Comparison of ENCODE assay signal across 8 mouse cellular contexts in the genomic region with DNA sequence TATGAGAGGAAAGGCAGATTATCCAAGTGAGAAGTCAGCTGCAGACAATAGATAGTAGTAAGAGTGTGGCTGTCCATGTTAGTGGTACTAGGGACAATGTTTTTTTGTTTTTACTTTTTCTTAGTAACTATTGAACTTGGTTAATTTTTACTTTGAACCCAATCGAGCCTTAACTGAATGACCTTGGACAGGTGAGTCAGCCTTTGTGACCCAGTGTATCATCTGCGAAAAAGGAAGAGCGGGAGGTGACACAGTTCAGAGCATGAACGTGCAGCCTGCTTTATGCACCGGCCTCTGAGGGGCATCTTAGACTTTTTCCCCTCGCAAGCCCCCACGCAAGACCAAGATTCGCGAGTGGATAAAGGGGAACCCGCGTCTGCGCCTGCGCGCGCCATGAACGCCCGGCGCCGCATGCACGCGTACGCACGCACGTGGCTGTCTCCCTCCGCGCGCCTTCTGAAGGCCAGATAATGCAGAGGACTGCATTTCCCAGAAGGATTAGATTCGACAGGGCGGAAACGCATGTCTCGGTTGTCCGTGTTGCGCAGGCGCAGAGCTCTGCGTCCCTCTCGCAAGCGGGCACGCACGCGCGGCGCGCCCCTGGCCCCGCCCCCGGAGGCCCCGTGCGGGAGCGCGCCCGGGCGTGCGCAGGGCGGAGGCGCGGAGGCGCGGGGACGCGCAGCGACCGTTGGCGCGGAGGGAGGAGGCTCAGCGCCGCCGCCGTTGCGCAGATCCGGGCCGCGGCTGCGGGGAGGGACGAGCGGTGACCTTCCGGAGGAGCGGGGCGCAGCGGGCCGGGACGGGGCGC. TPM values are rescaled to one million over a fixed set of nuclear protein-coding genes. Genes with fewer than 3 reads are reported as not detected.
DNase-seq lines count a peak whose midpoint lies in the region; ATAC-seq lines count a peak whose summit lies in the region.

No protein-coding gene starts in this region.

- H3K9me3 ChIP-seq in lung, embryonic 16.5 days (ENCODE audit: control insufficient read depth, low read length): no peaks in the 10 kb centered on the region

- H3K36me3 ChIP-seq in lung, embryonic 16.5 days (ENCODE audit: control insufficient read depth, insufficient read depth, low read length): peaks cover 4% of the 10 kb centered on the region; the same call in 1 of the 2 replicates

- no peaks in the 10 kb centered on the region for H3K27me3 ChIP-seq in lung, embryonic 16.5 days (ENCODE audit: control insufficient read depth, insufficient read depth, low read depth, low read length)

- H3K4me2 ChIP-seq in lung, embryonic 16.5 days (ENCODE audit: low read depth, low read length): peak overlapping the region; percentile 90

- peak overlapping the region; percentile 80 for H3K4me3 ChIP-seq in lung, embryonic 16.5 days (ENCODE audit: low read length)

- peak overlapping the region; percentile 82 for H3K27ac ChIP-seq in lung, embryonic 16.5 days (ENCODE audit: low read length)

- DNase-seq in MEL-GATA-1-ER (ENCODE audit: extremely low read depth, low read depth): peak; percentile 97
- DNase-seq in cerebellum, adult 8-10 months: peak; percentile 99
- peak; percentile 100 for DNase-seq in forelimb bud, embryonic 11.5 days (ENCODE audit: low read depth, low spot score)
- peak; percentile 97 for DNase-seq in layer of hippocampus, adult 9-10 months (ENCODE audit: low spot score)
- peak; percentile 96 for DNase-seq in ovary, postnatal 10 days (ENCODE audit: low spot score)
- DNase-seq in thymus, postnatal 10 days (ENCODE audit: low spot score in 2 of 2): peak; percentile 99

- H3K9ac ChIP-seq in lung, embryonic 16.5 days (ENCODE audit: low read length): peak overlapping the region; percentile 100

- peak; percentile 55 to 57 for ATAC-seq in hematopoietic stem cell, adult 5-6 weeks (replicated peaks in 1 of 2; ENCODE audit: insufficient read depth in 1 of 2, low FRiP score in 2 of 2, low TSS enrichment in 1 of 2, low read depth in 1 of 2, poor library complexity in 2 of 2, severe bottlenecking in 2 of 2)
- ATAC-seq in lung, embryonic 16.5 days (ENCODE audit: low read depth): peak; percentile 50

- peaks cover 42% of the 10 kb centered on the region for H3K4me1 ChIP-seq in lung, embryonic 16.5 days (replicated peaks; ENCODE audit: control insufficient read depth, insufficient read depth, low read length)

- WGBS in lung, embryonic 16.5 days: 1% methylated on average over 60 of the region's 81 CpGs

RNA-seq across cellular contexts. Expression of a gene that starts 3.3 kb away (rescaled TPM):
- total RNA-seq in hematopoietic stem cell, adult 5-6 weeks (2017): 150 and 329 TPM in 2 replicates
- polyA plus RNA-seq in lung, embryonic 16.5 days (2015; fragmentation: Nextera tagmentation; extraction: Ambion mirVana): 45.4 and 50.6 TPM in 2 replicates

RNA-seq across cellular contexts. Expression of a gene that starts 3.7 kb away (rescaled TPM):
- total RNA-seq in hematopoietic stem cell, adult 5-6 weeks (2017): 0.81 and 1.8 TPM in 2 replicates
- 27.5 and 32.8 TPM in 2 replicates for polyA plus RNA-seq in lung, embryonic 16.5 days (2015; fragmentation: Nextera tagmentation; extraction: Ambion mirVana)

RNA-seq across cellular contexts. Expression of a gene that starts 15.6 kb away (rescaled TPM):
- total RNA-seq in hematopoietic stem cell, adult 5-6 weeks (2017): 79.6 and 101 TPM in 2 replicates
- polyA plus RNA-seq in lung, embryonic 16.5 days (2015; fragmentation: Nextera tagmentation; extraction: Ambion mirVana): 313 and 320 TPM in 2 replicates

RNA-seq across cellular contexts. Expression of a gene that starts 27.7 kb away (rescaled TPM):
- 2,831 and 3,208 TPM in 2 replicates for total RNA-seq in hematopoietic stem cell, adult 5-6 weeks (2017)
- polyA plus RNA-seq in lung, embryonic 16.5 days (2015; fragmentation: Nextera tagmentation; extraction: Ambion mirVana): 915 and 939 TPM in 2 replicates

RNA-seq across cellular contexts. Expression of a gene that starts 31.2 kb away (rescaled TPM):
- 0.30 and 0.75 TPM in 2 replicates for total RNA-seq in hematopoietic stem cell, adult 5-6 weeks (2017)
- polyA plus RNA-seq in lung, embryonic 16.5 days (2015; fragmentation: Nextera tagmentation; extraction: Ambion mirVana): 0.67 and 0.88 TPM in 2 replicates

Comparison
In these comparisons a context has a peak if more than half of its experiments do, and no peak if none do; other contexts are left out.
1. Peak in every context shown above with its lines: DNase-seq, ATAC-seq, H3K4me3 ChIP-seq and H3K27ac ChIP-seq.